Mouse (Mus musculus) heart, adult 18-20 months (tissue): ENCODE data around the gene Cckbr. TPM values are rescaled to one million over a fixed set of nuclear protein-coding genes. Genes with fewer than 3 reads are reported as not detected.

ENCODE experiments used
- DNase-seq, 2 experiments: peaks; one replicate each; pipeline ENCODE4 v3.0.0; 2021 to 2022; ENCODE audit warnings: mixed read lengths in 1 of 2
- total RNA-seq, 2 experiments: library from RNA; stranded (reverse); gene quantifications; 2 replicates each; pipeline ENCODE4 v1.2.3; 2021

Cckbr gene
- total RNA-seq, 2 experiments from 2014 or later: not detected

DNA sequence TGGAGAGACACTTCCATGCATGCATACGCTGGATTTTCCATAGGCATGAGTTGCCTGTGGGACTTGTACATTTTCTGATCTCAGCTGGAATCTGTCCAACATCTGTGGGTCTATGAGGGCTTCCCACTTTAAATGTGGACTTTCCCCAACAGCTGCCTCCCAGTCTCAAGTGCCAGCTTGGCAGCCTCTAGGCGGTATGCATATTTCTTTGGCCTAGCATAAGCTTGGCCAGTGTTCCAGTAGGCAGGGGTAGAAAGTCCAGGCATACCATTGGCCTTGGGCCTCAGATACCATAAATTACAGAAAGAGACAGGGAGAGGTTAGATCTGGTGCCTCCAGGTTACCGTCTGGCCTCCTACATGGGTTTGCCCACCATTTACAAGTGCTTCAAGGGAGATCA, 72.3 kb downstream of the Cckbr start:
- DNase-seq: no peak

- no peak for DNase-seq
Observed at GRCm38 (mm10) chr7:105498854-105499492, 73.4 kb downstream of the Cckbr start.

GRCm38 (mm10) chr7:105499676-105500075, 74.1 kb downstream of the Cckbr start:
- no peak for DNase-seq

GRCm38 (mm10) chr7:105501984-105502383, 76.5 kb downstream of the Cckbr start:
- no peak for DNase-seq

DNA sequence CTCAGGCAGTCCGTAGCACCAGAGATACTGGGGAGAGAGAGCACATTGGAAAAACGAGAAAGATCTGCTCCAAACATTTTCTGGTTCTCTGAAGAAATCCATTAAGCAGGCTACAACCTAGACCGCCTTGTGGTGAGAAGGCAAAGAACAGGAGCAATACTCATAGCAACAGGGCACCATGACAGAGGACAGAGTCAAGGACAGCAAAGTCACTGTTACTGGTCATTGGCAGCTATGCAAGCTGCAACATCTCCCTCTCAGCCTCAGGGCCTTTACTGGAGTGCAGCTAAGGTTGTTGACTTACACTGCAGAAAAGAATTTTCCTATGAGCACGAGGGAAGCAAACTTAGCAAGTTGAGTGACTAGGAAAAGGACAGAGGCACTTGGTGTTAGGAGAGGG, 81.7 kb downstream of the Cckbr start:
- no peak for DNase-seq

- DNase-seq: no peak
Observed at GRCm38 (mm10) chr7:105510143-105510542, 84.6 kb downstream of the Cckbr start.

GRCm38 (mm10) chr7:105513845-105514291, 88.3 kb downstream of the Cckbr start:
- DNase-seq: no peak

- DNase-seq: no peak
Observed at GRCm38 (mm10) chr7:105514561-105514960, 89.0 kb downstream of the Cckbr start.

DNA sequence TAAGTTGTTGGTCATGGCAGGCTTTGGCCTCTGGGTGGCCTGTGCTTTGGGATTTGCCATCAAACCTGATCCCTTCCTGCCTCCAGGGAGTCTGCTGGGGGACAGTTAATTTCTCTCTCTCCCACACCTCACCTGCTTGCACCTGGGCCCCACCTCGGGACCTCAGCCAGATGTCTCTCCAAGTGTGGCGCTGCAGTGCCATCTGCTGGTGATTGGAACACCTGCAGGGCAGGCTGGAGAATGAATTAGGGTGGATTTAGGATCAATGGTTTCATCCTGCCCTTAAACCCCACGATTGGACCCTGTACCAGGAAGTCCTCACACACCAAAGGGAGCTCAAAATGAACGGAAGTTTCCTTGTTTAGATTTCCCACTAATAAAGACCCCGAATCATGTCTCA, 89.6 kb downstream of the Cckbr start:
- DNase-seq: peak; percentile 22 to 80

DNA sequence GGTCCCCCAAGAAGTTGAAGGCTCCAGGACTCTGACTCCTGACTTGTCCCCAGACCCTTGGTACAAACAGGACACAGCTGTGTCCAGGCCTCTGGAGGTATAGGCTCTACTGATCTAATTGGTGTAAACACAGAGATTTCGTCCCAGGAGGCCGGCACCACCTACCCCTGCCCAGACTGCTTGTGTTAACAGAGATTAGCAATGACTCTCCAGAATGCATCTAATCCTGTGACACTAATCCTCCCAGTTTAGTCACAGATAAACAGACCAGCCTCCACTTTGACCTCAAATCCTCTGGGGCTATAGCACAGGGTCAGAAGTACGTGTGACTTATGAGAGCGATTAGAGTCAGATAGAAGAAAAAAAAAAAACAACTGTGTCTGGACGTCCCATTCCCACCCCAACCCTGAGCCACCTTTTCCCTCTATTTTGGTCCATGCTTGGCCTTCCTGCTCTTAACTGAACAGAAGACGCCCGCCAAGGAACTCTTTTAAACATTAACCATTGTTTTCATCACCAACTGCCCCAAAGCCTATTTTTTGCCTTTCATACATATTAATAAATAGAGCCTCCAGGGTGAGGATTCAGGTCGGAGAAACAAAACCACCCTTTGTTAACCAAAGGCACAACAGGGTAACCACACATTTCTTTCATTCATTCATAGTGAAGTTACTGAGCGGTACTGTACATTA, 91.3 kb downstream of the Cckbr start:
- no peak for DNase-seq

DNA sequence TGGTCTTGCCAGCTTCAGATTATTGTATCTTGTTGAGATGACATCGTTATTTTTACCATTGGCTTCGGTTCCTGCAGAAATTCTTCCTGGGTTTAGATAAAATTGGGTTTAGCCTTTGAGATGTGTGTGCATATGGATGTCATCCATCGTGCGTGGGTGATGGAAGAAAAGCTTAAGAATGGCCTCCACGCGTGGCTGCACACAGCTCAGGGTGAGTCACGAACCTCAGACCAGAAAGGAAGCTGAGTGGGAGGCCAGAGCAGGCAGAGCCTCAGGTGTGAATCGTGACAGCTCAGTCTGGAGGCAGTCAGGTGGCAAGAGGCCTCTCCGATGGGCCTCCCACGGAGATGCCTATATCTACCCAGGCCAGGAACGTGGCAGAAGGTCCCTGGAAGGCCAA, 93.8 kb downstream of the Cckbr start:
- DNase-seq: no peak

DNA sequence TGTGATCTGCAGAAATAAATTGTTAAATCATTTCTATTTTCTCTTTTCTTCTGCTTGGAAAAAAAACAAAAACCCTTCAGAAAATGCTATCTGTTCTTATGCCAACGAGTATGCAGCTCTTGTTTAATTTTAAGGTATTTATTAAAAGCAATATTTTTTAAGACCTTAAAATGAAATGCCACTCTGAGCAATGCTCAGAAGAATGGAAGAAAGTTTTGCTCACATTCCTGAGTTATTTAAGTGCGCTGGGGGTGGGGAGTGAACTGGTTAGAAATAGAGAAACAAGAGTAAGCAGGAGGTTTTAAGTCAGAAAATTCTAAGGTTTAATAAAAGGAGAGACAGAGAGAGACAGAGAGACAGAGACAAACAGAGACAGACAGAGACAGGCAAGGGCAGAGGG, 94.2 kb downstream of the Cckbr start:
- no peak for DNase-seq

DNA sequence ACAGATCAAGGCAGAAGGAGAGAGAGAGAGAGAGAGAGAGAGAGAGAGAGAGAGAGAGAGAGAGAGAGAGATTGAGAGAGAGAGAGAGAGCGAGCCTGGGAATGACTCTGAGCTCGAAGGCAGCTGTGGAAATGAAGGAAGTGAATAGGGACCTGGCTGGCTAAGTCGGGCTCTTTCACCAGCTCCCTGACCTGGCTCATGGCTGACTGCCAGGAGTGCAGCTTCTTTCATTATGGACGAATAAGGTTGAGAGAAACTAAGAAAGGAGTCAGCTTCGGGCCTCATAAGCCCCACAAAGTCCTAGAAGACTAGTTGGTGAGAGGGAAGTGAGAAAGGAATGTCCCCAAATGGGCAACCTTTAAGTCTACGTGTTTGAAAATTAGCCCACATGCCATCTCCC, 94.7 kb downstream of the Cckbr start:
- DNase-seq: no peak

Other genes with a start within 250 kb of the Cckbr start
- not detected for gene Olfr685, start 239.7 kb upstream of the Cckbr start, total RNA-seq
- gene Olfr686, start 218.2 kb upstream of the Cckbr start, total RNA-seq: not detected
- not detected for gene Olfr688, start 137.6 kb upstream of the Cckbr start, total RNA-seq
- gene Olfr689, start 114.6 kb upstream of the Cckbr start, total RNA-seq: not detected
- not detected for gene Olfr690, start 91.6 kb upstream of the Cckbr start, total RNA-seq
- gene Olfr691, start 83.5 kb upstream of the Cckbr start, total RNA-seq: not detected
- not detected for gene Olfr692, start 57.5 kb upstream of the Cckbr start, total RNA-seq
- gene Gm5901, start 50.7 kb upstream of the Cckbr start, total RNA-seq: not detected
- 10 to 100 TPM; 15.5 to 16.1 TPM for gene Fam160a2, start 25.7 kb upstream of the Cckbr start, total RNA-seq
- not detected for gene Cnga4, start 21.2 kb upstream of the Cckbr start, total RNA-seq
- 10 to 100 TPM; 20.0 to 20.7 TPM for gene Cavin3, start 56.6 kb downstream of the Cckbr start, total RNA-seq
- gene Smpd1, start 128.6 kb downstream of the Cckbr start, total RNA-seq: 100 to 1,000 TPM; 170 to 189 TPM
- gene Apbb1, start 155.9 kb downstream of the Cckbr start, total RNA-seq: 100 to 1,000 TPM; 119 to 124 TPM
- not detected for gene Hpx, start 174.4 kb downstream of the Cckbr start, total RNA-seq
- gene Trim3, start 207.8 kb downstream of the Cckbr start, total RNA-seq: 10 to 100 TPM; 20.7 to 21.3 TPM
- gene Timm10b, start 214.3 kb downstream of the Cckbr start, total RNA-seq: 10 to 100 TPM; 77.9 to 82.3 TPM
- 10 to 100 TPM; 11.6 to 12.4 TPM for gene Arfip2, start 214.7 kb downstream of the Cckbr start, total RNA-seq
- 1 to 10 TPM; 3.1 to 5.9 TPM for gene Gm45799, start 214.8 kb downstream of the Cckbr start, total RNA-seq
- gene Dnhd1, start 225.1 kb downstream of the Cckbr start, total RNA-seq: under 1 TPM; 0.23 to 0.30 TPM